Mouse (Mus musculus): Measurements from ENCODE around the gene Gm14085. TPM values are rescaled to one million over a fixed set of nuclear protein-coding genes. Genes with fewer than 3 reads are reported as not detected.
"Not testable (repeated sequence)": the region's sequence is repeated elsewhere in the genome, so short reads cannot be mapped to it uniquely, and the experiment has no call there.

Gene Gm14085
- total RNA-seq (2021): 0.30 and 1.3 TPM in 2 replicates
- long read RNA-seq, experiment 1: 0 reads
- long read RNA-seq, experiment 2: 0 reads

DNA sequence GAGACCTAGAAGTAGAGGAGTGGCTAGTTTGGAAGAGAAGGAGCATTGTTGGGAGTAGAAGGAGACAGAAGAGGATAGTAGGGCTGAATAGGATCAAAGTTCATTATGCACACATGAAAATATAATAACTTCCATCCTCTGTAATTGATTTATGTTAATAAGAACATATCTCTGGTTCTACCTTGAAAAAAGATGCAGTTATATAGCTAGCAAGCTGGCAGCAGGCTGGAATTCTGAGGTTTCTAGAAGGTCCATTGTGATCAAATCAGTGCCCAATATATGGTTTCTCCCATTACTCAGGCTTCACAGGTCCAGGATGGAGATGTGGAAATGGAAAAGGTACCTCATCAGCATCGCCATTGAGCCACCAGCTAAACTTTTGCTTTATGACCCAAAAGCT lies at the start of gene Gm14085:
Gm14085 (plus strand) TSS at position 301 of the 400 bp plus-strand sequence.
- no peak for DNase-seq

DNA sequence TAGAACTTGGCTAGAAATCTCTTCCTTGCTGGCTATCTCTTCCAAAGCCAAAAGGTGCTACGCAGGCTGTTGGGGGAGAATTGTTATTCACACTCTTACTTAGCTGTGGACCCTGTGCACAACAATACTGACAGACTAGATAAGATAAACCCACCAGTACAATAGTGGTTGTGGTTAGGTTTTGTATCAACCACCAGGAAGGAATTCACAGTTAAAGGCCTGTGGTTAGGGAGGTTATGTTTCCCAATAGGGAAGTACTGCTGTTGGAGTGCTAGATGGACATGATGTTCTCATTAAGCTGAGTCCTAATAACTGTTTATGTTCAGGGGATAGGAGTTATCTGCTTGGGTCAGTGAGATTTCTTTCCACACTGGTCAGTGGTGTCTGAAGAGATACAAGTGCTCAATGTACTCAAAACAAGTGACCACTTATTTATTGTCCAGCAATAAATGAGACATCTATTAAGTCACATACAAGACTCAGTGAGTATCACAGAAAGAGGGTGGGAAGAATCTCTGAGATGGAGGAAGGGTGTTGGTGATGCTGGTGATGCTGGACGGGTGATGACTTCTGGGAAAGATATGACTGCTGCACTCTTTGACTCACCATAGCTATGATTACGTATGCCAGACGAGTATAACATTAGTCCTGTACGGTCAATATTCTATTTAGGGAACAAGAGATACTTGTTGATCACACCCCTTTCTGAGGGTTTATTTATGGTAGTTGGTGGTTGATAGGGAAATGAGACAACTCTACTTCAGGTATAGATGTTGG lies 45.8 kb upstream of the Gm14085 start:
- DNase-seq: not testable (repeated sequence)

DNA sequence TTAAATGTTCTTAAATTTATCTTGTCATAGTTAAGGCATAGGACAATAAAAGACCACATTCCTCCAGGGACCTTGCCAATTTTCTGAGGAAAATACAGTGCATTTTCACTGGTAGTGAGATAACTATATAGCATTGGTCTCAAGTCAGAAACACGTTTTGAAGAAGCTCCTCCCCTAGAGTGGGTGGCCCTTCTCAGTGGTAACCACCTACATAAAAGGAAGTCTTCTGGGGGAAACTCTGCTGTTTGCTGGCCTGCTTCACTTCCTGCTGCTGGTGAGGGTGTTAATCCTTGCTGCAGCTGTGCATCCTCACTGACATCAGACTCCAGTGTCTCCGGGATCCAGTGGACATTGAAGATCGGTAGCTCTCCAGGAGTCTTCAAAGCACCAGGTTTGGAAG lies 44.2 kb upstream of the Gm14085 start:
- DNase-seq: not testable (repeated sequence)

DNA sequence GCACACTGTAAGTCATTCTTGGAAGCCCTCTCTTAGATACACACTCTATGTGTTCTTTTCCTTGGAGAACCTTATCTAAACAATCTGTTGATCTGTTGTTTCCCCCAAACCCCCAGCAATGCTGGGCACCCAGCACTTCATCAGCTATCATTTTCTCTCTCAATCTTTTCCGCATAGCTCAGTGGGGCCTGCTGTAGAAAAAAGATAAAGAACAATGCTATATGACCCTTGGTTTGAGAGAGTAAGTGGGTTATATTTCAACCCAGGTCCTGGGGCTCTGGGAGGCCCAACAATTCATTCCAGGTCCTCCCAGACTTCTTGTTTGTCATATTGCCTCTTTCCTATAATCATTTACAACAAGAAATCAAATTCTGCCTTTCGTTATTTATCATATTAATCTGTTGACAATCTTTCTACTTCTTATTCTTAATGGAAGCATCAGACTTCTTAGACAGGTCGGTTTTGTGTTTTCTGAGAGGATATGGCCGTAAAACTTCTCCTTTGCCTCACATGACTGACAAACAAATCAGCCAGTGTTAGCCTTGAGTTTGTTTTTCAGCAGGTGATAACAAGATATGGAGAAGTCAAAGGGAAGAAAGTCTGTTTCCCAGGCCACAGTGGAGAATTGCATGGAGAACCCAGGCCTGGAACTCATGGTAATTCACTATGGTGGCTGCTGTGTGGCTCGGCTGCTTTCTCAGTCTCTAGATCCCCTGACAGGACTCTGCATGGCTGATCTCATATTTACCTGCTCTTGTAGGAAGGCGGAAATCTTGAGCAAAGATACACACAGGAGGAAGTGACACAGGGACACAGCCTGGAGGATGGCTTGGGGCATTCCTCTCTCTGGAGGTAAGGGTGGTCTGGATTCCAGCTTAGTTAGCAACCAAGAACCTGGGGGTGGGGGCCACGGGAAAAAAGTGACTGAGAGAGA lies 43.5 kb upstream of the Gm14085 start:
- no peak for DNase-seq

DNA sequence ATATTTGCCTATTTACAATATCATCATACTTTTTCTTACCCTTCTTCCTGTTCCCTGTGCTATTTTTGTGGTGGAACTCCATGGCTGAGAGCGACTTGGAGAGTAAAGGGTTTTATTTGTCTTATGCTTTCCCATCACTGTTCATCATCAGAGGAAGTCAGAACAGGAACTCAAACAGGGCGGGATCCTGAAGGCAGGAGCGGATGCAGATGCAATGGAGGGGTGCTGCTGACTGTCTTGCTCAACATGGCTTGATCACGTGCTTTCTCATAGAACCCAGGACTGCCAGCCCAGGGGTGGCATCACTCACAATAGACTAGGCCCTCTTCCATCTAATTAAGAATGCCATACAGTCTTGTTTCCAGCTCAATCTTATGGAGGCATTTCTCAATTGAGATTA lies 34.4 kb upstream of the Gm14085 start:
- DNase-seq: no peak

DNA sequence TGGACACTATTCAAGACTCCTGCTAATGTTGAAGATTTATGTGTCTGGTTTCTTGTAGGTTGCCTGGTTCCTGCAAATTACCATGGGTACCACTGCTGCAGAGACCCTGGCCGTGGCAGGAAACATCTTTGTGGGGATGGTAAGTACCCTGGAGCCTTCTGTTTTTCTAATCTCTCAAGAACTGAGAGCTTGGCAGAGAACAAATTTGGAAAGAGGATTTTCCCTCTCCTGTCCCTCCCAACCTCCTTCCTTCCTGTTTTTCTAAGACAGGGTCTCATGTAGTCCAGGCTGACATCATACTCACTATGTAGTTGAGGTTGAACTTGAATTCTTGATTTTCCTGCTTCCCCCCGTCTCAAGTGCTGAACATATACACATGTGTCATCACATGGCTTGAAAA lies 32.3 kb upstream of the Gm14085 start:
- no peak for DNase-seq

DNA sequence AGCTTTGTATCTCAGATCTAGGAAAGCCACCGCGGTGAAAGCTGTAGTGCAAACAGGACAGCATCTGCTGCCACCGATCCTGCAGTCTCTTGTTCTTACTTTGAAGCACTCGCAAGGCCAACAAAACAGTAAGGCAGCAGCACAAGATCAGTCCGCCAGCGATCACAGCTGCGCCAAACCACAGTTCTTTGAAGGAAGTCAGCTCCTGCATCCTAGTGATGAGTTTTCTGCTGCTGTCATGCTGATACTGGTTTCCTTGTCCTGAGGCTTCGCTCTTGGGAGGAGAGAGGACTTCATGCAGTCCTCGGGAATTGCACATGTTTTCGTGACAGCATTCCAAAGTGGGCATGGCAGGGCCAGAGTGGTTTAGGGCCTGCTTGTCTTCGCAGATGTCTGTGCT lies 17.8 kb upstream of the Gm14085 start:
- DNase-seq: no peak

DNA sequence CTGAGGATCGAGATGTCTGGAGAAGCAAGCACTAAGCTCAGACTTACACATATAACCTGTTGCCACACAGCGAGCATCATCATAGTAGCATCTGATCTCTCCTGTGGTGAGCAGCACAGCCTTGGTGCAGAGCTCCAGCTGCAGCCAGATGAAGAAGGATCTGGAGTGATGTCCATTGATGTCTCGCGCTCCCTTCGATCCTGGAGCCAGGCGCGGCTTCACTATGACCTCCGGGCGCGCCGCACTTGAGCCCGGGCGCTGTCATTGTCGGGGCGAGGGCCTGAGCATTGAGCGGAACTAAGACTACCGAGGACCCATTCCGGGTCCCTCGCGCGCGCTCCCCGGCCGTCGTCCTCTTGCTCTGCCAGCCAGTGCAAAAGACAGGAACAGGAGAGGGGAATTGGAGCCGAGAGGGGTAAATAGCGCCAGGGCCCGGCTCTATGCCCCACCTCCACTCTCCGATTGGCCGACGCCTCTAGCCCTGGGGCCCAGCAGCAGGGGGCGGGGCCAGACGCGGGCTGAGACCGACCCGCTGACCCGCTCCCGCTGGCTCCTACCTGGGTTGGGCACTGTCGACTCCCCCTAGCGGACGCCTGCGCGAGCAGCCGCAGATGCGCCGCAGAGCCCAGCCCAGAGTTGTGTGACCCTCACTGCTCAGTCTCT lies 17.3 kb upstream of the Gm14085 start:
- DNase-seq: peak; percentile 96

DNA sequence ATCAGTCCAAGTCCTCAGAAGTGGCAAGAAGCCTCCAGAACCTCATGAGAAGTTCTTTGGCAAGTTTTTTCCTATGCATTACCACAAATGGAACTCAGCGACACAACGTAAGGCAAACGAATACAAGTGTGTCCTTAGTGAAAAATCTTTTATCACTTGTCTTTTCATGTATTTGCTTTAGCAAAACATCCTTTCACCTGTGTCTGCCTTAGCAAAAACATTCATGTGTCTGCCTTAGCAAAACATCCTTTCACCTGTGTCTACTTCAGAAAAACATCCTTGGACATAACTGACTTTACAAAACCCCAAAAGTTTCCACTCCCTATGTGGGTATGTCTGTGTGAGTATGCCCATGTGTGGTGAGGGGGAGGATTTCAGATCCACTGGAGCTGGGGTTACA lies 15.5 kb upstream of the Gm14085 start:
- DNase-seq: no peak

DNA sequence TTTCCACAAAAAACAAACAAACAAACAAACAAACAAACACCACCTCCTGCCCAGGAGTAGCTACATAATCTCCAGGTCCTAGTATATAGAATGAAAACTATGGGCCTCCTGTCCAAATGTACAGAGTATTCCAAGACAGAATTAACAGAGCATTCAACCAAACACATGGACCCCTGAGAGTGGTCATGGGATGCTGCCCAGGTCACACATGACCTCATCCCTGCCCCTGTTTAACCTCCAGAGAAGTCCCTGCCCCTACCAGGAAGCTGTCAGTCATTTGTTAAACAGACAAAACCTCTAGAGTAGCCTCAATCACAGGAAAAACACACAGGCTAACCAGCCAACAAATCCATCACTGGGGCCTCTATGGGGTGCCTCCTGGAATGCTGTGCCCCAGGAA lies 8.2 kb upstream of the Gm14085 start:
- DNase-seq: no peak

DNA sequence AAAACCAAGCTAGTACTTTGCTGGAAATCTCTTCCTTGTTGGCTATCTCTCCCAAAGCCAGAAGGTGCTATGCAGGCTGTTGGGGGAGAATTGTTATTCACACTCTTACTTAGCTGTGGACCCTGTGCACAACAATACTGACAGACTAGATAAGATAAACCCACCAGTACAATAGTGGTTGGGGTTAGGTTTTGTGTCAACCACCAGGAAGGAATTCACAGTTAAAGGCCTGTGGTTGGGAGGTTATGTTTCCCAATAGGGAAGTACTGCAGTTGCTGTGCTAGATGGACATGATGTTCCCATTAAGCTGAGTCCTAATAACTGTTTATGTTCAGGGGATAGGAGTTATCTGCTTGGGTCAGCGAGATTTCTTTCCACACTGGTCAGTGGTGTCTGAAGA lies 954 bp upstream of the Gm14085 start:
- DNase-seq: not testable (repeated sequence)

DNA sequence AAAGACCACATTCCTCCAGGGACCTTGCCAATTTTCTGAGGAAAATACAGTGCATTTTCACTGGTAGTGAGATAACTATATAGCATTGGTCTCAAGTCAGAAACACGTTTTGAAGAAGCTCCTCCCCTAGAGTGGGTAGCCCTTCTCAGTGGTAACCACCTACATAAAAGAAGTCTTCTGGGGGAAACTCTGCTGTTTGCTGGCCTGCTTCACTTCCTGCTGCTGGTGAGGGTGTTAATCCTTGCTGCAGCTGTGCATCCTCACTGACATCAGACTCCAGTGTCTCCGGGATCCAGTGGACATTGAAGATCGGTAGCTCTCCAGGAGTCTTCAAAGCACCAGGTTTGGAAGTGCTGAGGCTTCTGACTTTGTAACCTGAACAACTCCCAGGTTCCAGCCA lies 913 bp downstream of the Gm14085 start:
- DNase-seq: not testable (repeated sequence)

DNA sequence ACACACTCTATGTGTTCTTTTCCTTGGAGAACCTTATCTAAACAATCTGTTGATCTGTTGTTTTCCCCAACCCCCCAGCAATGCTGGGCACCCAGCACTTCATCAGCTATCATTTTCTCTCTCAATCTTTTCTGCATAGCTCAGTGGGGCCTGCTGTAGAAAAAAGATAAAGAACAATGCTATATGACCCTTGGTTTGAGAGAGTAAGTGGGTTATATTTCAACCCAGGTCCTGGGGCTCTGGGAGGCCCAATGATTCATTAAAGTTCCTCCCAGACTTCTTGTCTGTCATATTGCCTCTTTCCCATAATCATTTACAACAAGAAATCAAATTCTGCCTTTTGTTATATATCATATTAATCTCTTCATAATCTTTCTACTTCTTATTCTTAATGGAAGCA lies 1.4 kb downstream of the Gm14085 start:
- DNase-seq: not testable (repeated sequence)

DNA sequence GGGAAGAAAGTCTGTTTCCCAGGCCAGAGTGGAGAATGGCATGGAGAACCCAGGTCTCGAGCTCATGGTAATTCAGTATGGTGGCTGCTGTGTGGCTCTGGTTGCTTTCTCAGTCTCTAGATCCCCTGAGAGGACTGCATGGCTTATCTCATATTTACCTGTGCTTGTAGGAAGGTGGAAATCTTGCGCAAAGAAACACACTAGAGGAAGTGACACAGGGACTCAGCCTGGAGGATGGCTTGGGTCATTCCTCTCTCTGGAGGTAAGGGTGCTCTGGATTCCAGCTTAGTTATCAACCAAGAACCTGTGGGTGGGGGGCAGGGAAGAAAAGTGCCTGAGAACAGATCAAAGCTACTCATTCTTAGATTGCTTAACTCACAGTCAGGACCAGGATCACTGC lies 1.9 kb downstream of the Gm14085 start:
- no peak for DNase-seq

DNA sequence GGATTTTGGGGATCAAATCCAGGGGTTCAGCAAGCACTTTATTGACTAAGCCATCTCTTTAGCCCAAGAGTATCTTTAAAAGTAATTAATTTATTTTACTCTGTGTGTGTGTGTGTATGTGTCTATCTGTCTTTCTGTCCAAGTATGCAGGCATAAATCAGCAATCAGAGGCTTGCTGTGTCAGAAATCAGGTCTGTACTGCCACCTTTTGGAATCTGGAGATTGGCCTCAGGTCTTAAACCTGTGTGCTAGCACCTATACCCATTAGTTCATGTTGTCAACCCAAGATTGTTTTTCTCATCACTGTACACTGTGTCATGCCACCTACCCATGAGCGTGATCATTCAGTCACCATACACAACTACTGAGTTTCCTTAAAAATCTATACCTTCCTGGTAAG lies 45.0 kb downstream of the Gm14085 start:
- not testable (repeated sequence) for DNase-seq

DNA sequence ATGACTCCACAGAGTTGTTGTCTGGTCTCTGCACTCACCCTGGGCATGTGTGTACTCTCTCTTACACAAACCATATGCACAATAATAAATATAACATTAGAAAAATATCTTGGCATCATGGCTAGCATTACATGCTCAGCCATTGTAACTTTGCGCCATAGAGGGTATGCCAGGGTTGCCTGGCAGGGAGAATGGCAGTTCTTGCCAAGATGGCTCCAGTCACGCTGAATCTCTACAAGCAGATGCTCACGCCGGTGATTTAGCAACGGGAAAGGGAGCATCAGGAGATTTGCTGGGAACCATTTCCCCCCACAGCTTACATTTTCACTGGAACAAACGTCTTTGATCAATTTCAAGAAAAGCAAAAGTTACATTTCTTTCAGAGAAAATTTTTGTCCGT lies 46.5 kb downstream of the Gm14085 start:
- no peak for DNase-seq

DNA sequence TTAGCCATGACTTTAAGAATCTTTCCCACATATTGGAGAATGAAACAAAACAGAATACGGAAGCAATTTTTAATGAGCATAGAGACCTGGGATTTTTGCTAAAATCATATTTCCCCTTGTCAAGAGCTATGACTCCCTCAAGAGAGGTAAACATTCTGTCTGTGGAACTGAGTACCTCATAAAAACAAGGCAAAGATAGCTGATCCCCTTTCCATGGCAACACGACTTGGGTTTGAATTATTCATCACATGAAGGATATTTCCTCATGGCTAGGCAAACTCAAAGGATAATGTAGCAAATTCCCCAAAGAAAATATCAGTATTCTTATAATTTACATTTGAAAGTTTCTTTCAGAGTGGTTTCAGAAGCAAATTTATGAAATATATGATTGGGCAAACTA lies 47.0 kb downstream of the Gm14085 start:
- DNase-seq: no peak

DNA sequence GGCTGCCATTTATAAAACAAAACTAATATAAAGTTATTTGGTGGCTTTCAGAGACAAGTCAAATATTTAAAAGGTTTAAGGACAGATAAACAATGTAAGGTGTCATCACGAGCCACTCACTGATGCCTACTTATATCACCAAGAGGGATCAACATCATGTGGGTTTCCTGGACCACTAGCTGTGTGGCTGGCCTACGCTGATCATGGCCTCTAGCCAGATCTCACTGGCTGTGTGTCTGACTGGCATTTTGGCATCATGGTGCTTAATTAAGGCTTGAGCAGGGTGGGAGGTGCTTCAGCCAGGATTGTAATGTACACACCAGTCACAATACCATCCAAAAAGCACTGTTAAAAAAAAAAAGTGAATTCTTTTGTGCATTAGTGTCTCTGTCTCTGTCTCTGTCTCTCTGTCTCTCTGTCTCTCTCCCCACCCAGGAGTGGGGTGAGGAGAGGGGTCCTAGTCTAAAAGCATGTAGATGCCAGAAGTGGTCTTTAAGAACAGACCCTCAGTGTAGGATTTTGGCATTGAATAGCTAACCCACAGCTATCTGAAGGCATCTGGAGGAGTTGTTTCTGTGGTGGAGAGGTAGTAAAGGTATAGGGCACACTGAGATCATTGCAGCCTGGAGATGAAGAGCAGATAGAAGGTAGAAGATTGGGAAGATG lies 47.5 kb downstream of the Gm14085 start:
- DNase-seq: no peak

DNA sequence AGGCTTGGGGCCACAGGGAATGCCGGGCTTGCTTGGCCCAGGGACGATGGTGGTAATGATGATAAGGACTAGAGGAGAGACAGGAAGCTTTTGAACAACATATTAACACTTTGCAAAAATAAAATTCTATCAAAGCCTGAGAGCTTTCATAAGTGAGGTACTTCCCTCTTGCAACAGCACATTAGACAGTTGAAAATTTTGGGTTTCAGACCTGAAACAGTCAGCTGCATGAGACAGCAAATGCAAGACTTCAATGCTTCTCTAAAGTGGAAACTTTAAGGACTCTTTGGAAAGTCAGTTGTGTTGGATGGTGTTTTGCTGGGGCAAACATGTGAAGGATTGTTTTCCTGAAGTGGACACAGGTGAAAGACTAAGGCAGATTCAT lies 48.1 kb downstream of the Gm14085 start:
- no peak for DNase-seq

DNA sequence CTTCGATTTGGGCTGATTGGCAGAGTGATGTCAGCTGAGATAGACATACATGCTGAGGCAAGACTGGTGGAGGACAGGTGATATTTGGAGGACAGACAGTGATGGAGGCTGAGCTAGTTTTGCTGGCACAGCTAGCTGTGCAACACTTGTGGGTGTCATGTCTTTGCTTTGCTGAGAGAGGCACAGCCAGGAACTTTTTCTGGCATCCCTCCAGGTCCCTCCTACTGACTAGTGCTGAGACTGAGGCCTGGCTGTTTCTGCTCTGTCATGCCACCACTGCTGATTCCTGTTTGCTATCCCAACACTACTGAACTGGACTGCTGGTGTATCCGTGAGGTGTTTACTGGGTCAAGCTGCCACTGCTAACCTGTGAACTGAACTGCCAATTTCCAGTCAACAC lies 48.6 kb downstream of the Gm14085 start:
- DNase-seq: peak; percentile 11

DNA sequence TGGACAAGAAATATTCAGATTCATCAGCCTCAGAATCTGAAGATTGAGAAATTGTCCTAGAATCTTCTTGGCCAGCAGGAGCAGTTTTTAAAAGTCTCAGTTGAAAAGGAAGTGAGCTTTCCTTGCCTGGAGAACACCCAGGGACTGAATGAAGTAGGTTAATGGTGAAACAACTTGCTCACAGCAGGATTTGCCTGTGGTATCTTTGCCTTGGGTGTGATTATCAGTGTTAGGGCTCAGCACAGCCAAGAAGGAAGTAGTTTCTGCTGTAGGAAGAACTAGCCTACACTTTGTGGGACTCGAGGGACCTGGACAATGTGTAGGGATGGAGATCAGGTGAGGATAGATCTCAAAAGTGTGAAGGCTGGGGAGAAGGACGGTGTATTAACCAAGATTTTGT lies 49.9 kb downstream of the Gm14085 start:
- DNase-seq: no peak

DNA sequence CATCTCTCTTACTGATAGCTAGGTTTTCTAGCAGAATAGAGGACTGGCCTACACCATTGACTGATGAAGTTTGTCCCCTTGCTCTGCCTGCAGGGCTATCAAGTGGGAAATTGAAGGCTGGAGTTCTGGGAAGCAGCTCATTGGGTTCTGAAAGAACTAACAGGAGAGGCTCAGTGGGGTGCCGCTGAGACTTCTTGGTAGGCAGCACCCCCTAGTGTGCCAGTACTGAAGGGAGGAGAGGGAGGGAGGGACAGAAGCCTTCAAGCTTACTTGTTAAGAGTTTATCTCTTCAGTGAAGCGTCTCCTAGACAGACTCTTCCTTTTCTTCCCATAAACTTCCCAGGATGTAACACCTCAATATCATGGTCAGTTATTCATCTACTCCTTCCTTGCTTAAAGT lies 73.6 kb downstream of the Gm14085 start:
- DNase-seq: peak; percentile 63

All from adrenal gland, postnatal 14 days (tissue).